Mouse (Mus musculus): ENCODE data around the gene Vmn2r116. TPM values are rescaled to one million over a fixed set of nuclear protein-coding genes. Genes with fewer than 3 reads are reported as not detected.
"Not testable (repeated sequence)": the region's sequence is repeated elsewhere in the genome, so short reads cannot be mapped to it uniquely, and the experiment has no call there.

Vmn2r116 gene
- total RNA-seq (2017), result not detected in 2 replicates

DNA sequence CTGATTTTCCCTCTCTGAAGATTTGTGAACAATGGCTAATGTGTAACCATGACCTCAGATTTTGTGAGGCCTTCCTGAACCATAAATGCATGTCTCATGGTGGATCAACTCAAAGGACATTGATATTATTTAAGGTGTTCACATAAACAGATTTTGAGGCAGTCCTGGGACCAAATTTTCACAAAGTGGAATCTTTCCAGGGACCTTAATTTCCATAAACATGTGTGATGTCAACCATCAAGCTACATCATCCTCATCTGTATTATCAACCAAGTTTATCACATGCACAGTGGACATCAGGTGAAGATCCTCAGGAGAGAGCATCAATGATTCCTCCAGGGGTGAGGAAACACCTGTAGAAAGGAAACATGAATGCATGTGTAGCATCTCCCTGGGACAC lies at the start of gene Vmn2r116:
Gene Vmn2r116 (plus strand): TSS at position 301 of the 400 bp plus-strand sequence.
- not testable (repeated sequence) for ATAC-seq (replicated peaks; ENCODE audit: low read depth, poor library complexity, severe bottlenecking)

DNA sequence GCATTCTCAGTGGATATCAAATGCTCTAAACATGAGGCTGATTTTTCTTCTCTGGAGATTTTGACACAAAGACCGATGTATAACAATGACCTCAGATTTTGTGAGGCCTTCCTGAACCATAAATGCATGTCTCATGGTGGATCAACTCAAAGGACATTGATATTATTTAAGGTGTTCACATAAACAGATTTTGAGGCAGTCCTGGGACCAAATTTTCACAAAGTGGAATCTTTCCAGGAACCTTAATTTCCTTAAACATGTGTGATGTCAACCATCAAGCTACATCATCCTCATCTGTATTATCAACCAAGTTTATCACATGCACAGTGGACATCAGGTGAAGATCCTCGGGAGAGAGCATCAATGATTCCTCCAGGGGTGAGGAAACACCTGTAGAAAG lies 41.0 kb upstream of the Vmn2r116 start, which contains the start of gene Vmn2r115:
Gene Vmn2r115 (plus strand): TSS at position 301 of the 400 bp plus-strand sequence.
- ATAC-seq (replicated peaks; ENCODE audit: low read depth, poor library complexity, severe bottlenecking), result not testable (repeated sequence)

DNA sequence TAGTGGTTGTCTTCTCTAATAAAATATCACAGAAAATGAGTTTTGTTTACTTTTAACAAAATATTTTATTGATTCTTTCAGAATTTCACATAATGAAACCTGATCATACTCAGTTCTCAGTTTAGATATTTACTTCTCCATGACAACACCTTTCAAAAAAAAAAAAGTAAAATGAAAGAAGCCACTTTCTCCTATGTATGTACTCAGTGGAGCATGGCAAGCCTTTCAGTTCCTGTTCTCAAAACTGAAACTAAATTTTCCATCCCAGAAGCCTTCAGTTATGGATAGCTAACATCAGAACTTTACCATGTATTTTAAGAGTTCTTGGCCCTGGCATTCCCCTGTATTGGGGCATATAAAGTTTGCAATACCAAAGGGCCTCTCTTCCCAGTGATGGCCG lies 32.8 kb upstream of the Vmn2r116 start:
- ATAC-seq (replicated peaks; ENCODE audit: low read depth, poor library complexity, severe bottlenecking), result no peak

DNA sequence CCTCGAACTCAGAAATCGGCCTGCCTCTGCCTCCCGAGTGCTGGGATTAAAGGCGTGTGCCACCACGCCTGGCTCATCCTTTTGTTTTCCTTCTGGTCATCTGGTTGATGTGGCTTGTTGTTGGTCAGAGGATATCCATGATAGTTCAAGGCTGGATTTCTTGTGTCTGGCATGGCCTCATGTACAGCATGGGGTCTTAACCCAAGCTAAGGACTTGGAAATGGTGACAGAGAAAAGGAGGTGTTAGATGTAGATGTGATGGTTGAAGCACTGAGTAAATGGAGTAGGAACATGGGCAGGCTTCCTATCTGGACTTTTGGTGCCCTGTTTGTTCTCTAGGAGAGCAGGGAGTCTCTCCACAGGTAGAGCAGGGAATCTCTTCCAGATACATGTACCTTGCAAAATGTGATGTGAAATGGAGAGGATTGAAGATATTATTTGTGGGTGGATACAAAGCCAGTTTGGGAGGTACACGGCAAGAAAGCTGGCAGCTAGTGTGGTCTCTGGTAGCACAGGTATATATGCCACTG lies 48.8 kb downstream of the Vmn2r116 start:
- ATAC-seq (replicated peaks; ENCODE audit: low read depth, poor library complexity, severe bottlenecking), result no peak

Other genes with a start within 250 kb of the Vmn2r116 start
- 17.0 and 17.5 TPM in 2 replicates for gene Zfp40, start 191.4 kb upstream of the Vmn2r116 start, total RNA-seq (2017)
- gene Vmn2r114, start 72.1 kb upstream of the Vmn2r116 start, total RNA-seq (2017), result not detected in 2 replicates
- gene Vmn2r115, start 40.9 kb upstream of the Vmn2r116 start, total RNA-seq (2017), result not detected in 2 replicates
- gene Vmn2r117, start 95.1 kb downstream of the Vmn2r116 start, total RNA-seq (2017), result not detected in 2 replicates
- gene Zfp213, start 179.6 kb downstream of the Vmn2r116 start, total RNA-seq (2017), result 8.9 and 10.1 TPM in 2 replicates
- 0.14 and 1.8 TPM in 2 replicates for gene Zfp13, start 214.9 kb downstream of the Vmn2r116 start, total RNA-seq (2017)
- not detected in 2 replicates for gene Zscan10, start 216.3 kb downstream of the Vmn2r116 start, total RNA-seq (2017)